Mouse (Mus musculus): Measurements from ENCODE around the gene Cdhr2. TPM values are rescaled to one million over a fixed set of nuclear protein-coding genes. Genes with fewer than 3 reads are reported as not detected.

Cdhr2 gene
- total and polyA plus RNA-seq, 3 experiments, result 0.04 TPM; not detected in 2

DNA sequence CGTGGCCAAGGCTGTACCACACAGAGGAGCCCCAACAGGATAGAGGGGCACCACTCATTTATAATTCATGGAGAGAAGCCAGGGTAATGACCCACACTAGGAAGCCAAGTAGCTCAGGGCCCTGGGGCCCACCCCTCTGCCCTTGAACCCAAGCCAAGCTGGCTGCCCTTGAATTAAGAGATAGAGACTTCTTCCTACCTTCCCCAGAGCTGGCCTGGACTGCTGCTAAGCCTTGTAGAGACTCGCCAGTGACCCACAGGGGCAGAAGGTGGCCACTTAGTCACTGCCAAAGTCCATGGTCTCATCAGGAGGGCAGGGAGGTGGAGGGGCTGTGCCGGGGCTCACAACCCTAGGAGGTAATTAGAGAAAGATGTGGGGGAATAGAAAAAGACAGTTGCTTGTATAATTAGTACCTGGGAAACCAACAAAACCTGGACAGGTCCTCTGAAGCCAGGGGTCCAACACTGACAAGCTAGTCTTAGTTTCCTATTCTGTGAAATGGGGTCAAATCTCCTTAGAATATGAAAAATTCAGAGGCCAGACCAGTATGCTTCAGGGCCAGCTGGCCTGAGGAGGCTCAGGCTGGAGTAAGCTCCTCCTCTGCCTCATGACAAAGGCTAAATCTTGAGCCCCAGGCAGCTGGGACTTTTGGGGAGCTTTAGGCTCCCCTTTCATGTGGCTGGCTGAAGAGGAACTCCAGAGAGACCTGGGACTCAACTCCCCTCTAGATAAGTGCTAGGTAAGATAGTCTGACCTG, 16.9 kb upstream of the Cdhr2 start:
- H3K27me3 ChIP-seq (ENCODE audit: control insufficient read depth, insufficient read depth, low read length), result no peaks in the 10 kb centered on the region
- no peak for DNase-seq
- H3K36me3 ChIP-seq (ENCODE audit: control insufficient read depth, insufficient read depth, low read length), result no peaks in the 10 kb centered on the region; the same call in 1 of the 2 replicates

DNA sequence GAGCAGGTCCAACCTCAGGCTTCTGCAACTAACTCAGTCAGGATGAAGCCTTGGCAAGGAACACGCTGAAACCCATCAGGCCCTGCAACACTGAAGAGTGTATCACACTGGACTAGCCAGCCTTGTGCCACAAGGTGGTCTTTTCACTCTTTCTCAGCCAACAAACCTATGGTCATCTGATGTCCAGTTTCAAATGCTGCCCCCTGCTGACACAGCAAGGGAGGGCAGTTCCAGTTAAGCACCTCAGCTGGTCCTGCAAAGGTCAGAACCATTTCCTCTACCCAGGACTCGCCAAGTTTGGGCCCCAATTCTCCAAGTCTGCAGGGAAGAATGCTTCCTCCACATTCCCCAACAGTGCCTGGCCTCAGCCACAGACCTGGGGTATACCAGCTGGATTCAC, 16.1 kb upstream of the Cdhr2 start:
- intact Hi-C loops (cut with DNase I), result loop anchor here (5.0 kb wide), 1 partner anchor 63 kb away; the partner anchor contains the start of gene Faf2
- no peak overlapping the region for H3K9ac ChIP-seq (ENCODE audit: low read depth, low read length)

More for the DNA sequence above, 16.9 kb upstream of the Cdhr2 start:
- H3K79me2 ChIP-seq (replicated peaks; ENCODE audit: control insufficient read depth, insufficient read depth, low read length), result 0 out of 2 replicates have a peak, but pooled peaks cover 1% of the 10 kb centered on the region
- WGBS, result 59% methylated on average over 3 of the region's 3 CpGs
- intact Hi-C loops (cut with DNase I), result no loop called here
- TF ChIP-seq EP300 (IDR thresholded peaks at IDR 0.05; ENCODE audit: insufficient read depth, low read depth, low read length) (no peak), POLR2A (IDR thresholded peaks at IDR 0.05; ENCODE audit: insufficient read depth, low read depth, low read length) (no peak)
- peaks cover 18% of the 10 kb centered on the region for H3K4me1 ChIP-seq (ENCODE audit: control insufficient read depth, insufficient read depth, low read length)
- no peak overlapping the region for H3K9ac ChIP-seq (ENCODE audit: low read depth, low read length)
- no peak overlapping the region for H3K4me3 ChIP-seq
- H3K27ac ChIP-seq, result no peak overlapping the region; the same call in 1 of the 2 replicates

GRCm38 (mm10) chr13:54686139-54687053, 14.9 kb upstream of the Cdhr2 start:
- DNase-seq, result peak in 1 of 2 experiments; percentile 34
- 0 out of 2 replicates have a peak, but pooled peaks cover 1% of the 10 kb centered on the region for H3K79me2 ChIP-seq (replicated peaks; ENCODE audit: control insufficient read depth, insufficient read depth, low read length)
- peak overlapping the region; percentile 99 for H3K27ac ChIP-seq
- 6% methylated on average over 19 of the region's 19 CpGs for WGBS
- H3K4me1 ChIP-seq (ENCODE audit: control insufficient read depth, insufficient read depth, low read length), result peaks cover 18% of the 10 kb centered on the region
- H3K36me3 ChIP-seq (ENCODE audit: control insufficient read depth, insufficient read depth, low read length), result no peaks in the 10 kb centered on the region; the same call in 1 of the 2 replicates
- no peaks in the 10 kb centered on the region for H3K27me3 ChIP-seq (ENCODE audit: control insufficient read depth, insufficient read depth, low read length)
- H3K9ac ChIP-seq (ENCODE audit: low read depth, low read length), result peak overlapping the region; percentile 97
- peak overlapping the region; percentile 80 for H3K4me3 ChIP-seq
- no peak for TF ChIP-seq EP300 (IDR thresholded peaks at IDR 0.05; ENCODE audit: insufficient read depth, low read depth, low read length)
- TF ChIP-seq CTCF (IDR thresholded peaks at IDR 0.05), result no peak
- TF ChIP-seq POLR2A (IDR thresholded peaks at IDR 0.05; ENCODE audit: insufficient read depth, low read depth, low read length), result no peak
- intact Hi-C loops (cut with DNase I), result loop anchor here (5.0 kb wide), 1 partner anchor 64 kb away; the partner anchor contains the start of gene Faf2

More for the DNA sequence above, 16.1 kb upstream of the Cdhr2 start:
- Histone ChIP-seq H3K79me2 (replicated peaks; ENCODE audit: control insufficient read depth, insufficient read depth, low read length) (0 out of 2 replicates have a peak, but pooled peaks cover 1% of the 10 kb centered on the region), H3K27me3 (ENCODE audit: control insufficient read depth, insufficient read depth, low read length) (no peaks in the 10 kb centered on the region), H3K36me3 (ENCODE audit: control insufficient read depth, insufficient read depth, low read length) (no peaks in the 10 kb centered on the region; the same call in 1 of the 2 replicates), H3K4me1 (ENCODE audit: control insufficient read depth, insufficient read depth, low read length) (peaks cover 18% of the 10 kb centered on the region), H3K4me3 (no peak overlapping the region), H3K27ac (no peak overlapping the region)
- DNase-seq, result peak; percentile 31 to 53
- TF ChIP-seq EP300 (IDR thresholded peaks at IDR 0.05; ENCODE audit: insufficient read depth, low read depth, low read length) (no peak), POLR2A (IDR thresholded peaks at IDR 0.05; ENCODE audit: insufficient read depth, low read depth, low read length) (no peak), CTCF (IDR thresholded peaks at IDR 0.05) (peak; percentile 80)
- 36% methylated on average over 2 of the region's 2 CpGs for WGBS

DNA sequence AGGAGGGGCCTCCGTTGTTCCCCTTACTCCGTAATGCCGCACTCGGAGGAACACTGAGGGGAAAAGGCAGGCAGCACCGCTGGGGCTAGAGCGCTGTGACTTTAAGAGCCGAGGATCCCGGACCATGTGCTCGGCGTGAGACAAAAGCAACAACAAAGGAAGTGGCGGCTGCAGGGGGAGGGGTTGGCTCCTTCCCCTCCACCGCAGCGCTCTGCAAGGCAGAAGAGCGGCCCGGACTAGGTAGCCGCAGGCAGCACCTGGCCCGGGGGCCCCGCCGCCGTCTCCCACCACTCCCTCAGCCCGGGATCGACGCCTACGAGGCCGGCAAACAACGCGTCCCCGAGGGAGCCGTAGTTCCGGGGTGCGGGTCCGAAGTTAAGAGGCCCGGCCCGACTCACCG, 14.2 kb upstream of the Cdhr2 start:
- Histone ChIP-seq H3K27me3 (ENCODE audit: control insufficient read depth, insufficient read depth, low read length) (no peaks in the 10 kb centered on the region), H3K36me3 (ENCODE audit: control insufficient read depth, insufficient read depth, low read length) (no peaks in the 10 kb centered on the region; the same call in 1 of the 2 replicates), H3K4me3 (peak overlapping the region; percentile 80), H3K27ac (peak overlapping the region; percentile 99), H3K4me1 (ENCODE audit: control insufficient read depth, insufficient read depth, low read length) (peaks cover 19% of the 10 kb centered on the region), H3K9ac (ENCODE audit: low read depth, low read length) (peak overlapping the region; percentile 97), H3K79me2 (replicated peaks; ENCODE audit: control insufficient read depth, insufficient read depth, low read length) (0 out of 2 replicates have a peak, but pooled peaks cover 1% of the 10 kb centered on the region)
- intact Hi-C loops (cut with DNase I), result loop anchor here (5.0 kb wide), 1 partner anchor 65 kb away; the partner anchor contains the start of gene Faf2
- under 1% methylated on average over 35 of the region's 35 CpGs for WGBS
- DNase-seq, result peak; percentile 85 to 88
- no peak for TF ChIP-seq POLR2A (IDR thresholded peaks at IDR 0.05; ENCODE audit: insufficient read depth, low read depth, low read length)
- 0 out of 2 replicates have a peak, but pooled peaks have one; percentile 15 for TF ChIP-seq EP300 (IDR thresholded peaks at IDR 0.05; ENCODE audit: insufficient read depth, low read depth, low read length)
- TF ChIP-seq CTCF (IDR thresholded peaks at IDR 0.05), result no peak

DNA sequence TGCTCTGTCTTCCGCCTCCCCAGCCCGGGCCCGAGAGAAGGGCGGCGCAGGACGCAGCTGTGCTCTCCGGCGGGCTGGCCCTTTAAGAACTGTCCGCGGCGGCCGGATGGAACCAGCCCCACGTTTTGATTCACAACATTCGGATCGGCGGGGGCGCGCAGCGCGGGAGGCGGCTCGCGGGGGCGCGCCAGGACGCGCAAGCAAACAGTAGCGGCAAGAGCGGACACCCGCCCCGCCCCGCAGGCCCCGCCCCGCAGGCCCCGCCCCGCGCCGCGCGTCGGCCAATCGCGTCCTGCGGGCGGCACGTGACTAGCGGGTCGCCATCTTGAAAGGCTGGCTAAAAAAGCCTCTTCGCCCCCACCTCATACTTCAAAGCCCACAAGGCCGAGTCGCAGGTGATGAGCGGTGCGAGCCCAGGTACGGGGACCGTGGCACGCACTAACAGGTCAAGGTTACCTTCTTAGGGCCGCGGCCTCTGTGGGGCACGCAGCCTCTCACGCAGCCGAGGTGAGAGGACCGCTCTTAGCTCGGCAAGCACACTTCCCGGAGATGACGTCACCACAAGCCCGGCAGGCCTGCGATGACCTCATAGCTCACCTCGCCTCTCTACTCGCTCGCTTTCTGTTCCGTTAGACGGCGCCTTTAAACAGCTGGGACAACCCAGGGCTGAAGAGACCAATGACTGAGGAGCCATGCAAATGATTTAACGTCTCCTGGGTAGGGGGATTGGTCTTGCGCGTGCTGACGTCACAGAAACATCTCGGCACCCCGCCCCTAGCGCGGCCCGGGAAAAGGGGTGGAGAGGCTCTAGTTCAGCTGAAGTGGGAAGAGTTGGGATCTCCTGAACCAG, 13.5 kb upstream of the Cdhr2 start:
- WGBS, result under 1% methylated on average over 79 of the region's 82 CpGs

More for the DNA sequence above, 13.5 kb upstream of the Cdhr2 start:
- 0 out of 2 replicates have a peak, but pooled peaks cover 1% of the 10 kb centered on the region for H3K79me2 ChIP-seq (replicated peaks; ENCODE audit: control insufficient read depth, insufficient read depth, low read length)
- intact Hi-C loops (cut with DNase I), result loop anchor here (5.0 kb wide), 1 partner anchor 65 kb away; the partner anchor contains the start of gene Faf2
- peak overlapping the region; percentile 98 for H3K9ac ChIP-seq (ENCODE audit: low read depth, low read length)
- H3K27ac ChIP-seq, result peak overlapping the region; percentile 99
- peak overlapping the region; percentile 80 for H3K4me3 ChIP-seq
- H3K27me3 ChIP-seq (ENCODE audit: control insufficient read depth, insufficient read depth, low read length), result no peaks in the 10 kb centered on the region
- TF ChIP-seq EP300 (IDR thresholded peaks at IDR 0.05; ENCODE audit: insufficient read depth, low read depth, low read length) (peak; percentile 89; the same call in 1 of the 2 replicates), POLR2A (IDR thresholded peaks at IDR 0.05; ENCODE audit: insufficient read depth, low read depth, low read length) (peak; percentile 82), CTCF (IDR thresholded peaks at IDR 0.05) (no peak)
- H3K36me3 ChIP-seq (ENCODE audit: control insufficient read depth, insufficient read depth, low read length), result no peaks in the 10 kb centered on the region; the same call in 1 of the 2 replicates
- DNase-seq, result peak; percentile 98 to 99
- peaks cover 26% of the 10 kb centered on the region for H3K4me1 ChIP-seq (ENCODE audit: control insufficient read depth, insufficient read depth, low read length)

Data from heart, adult 2 months (tissue).